Mouse (Mus musculus) embryonic facial prominence, embryonic 14.5 days (tissue): Measurements from ENCODE around the gene 2410004B18Rik. TPM values are rescaled to one million over a fixed set of nuclear protein-coding genes. Genes with fewer than 3 reads are reported as not detected.

ENCODE experiments used
- ATAC-seq: fragments of 200-750 bp; cut with Nextera tagmentation; 2 replicates; pipeline ENCODE4 v1.8.0; 2017; ENCODE audit warnings: low read depth, moderate number of reproducible peaks, moderate TSS enrichment
- DNase-seq: peaks from one replicate; pipeline ENCODE4 v3.0.0-alpha.2; 2015; ENCODE audit warnings: low spot score
- H3K27ac ChIP-seq: fragments of 300-500 bp; sonication (generic); replicated peaks from 2 replicates; pipeline ENCODE4 v1.5.1; 2014; ENCODE audit warnings: low read depth, mild to moderate bottlenecking, low read length, moderate library complexity
- H3K27me3 ChIP-seq: fragments of 300-500 bp; sonication (generic); replicated peaks from 2 replicates; pipeline ENCODE4 v1.6.1; 2014; ENCODE audit warnings: low read length; ENCODE audit not compliant: control insufficient read depth, insufficient read depth
- H3K36me3 ChIP-seq: fragments of 300-500 bp; sonication (generic); 2 replicates; pipeline ENCODE4 v1.6.1; 2014; ENCODE audit warnings: low read length, mixed read lengths; ENCODE audit not compliant: control insufficient read depth, insufficient read depth
- H3K4me1 ChIP-seq: fragments of 300-500 bp; sonication (generic); 2 replicates; pipeline ENCODE4 v1.6.1; 2014; ENCODE audit warnings: antibody characterized with exemption, low read length; ENCODE audit not compliant: control insufficient read depth, insufficient read depth
- H3K4me2 ChIP-seq: fragments of 300-500 bp; sonication (generic); 2 replicates; pipeline ENCODE4 v1.6.1; 2014; ENCODE audit warnings: low read depth, mild to moderate bottlenecking, low read length, moderate library complexity, mixed read lengths
- H3K4me3 ChIP-seq: fragments of 300-500 bp; sonication (generic); 2 replicates; pipeline ENCODE4 v1.5.1; 2014; ENCODE audit warnings: low read depth, mild to moderate bottlenecking, low read length
- H3K9ac ChIP-seq: fragments of 300-500 bp; sonication (generic); 2 replicates; pipeline ENCODE4 v1.6.1; 2014; ENCODE audit warnings: low read depth, mild to moderate bottlenecking, low read length, moderate library complexity, mixed read lengths
- H3K9me3 ChIP-seq: fragments of 300-500 bp; sonication (generic); 2 replicates; pipeline ENCODE4 v1.6.1; 2016; ENCODE audit warnings: low read length; ENCODE audit not compliant: control insufficient read depth
- WGBS: fragments of 180-500 bp; shearing (Covaris S2); extraction: QIAGEN DNeasy Blood & Tissue Kit; methylation state at CpG from one replicate; pipeline ENCODE4 v1.1.7; 2014; 5-methylcytosine and 5-hydroxymethylcytosine counted together
- polyA plus RNA-seq: library from polyadenylated mRNA; unstranded; fragments of >200 nt; fragmentation: Nextera tagmentation; extraction: Ambion mirVana; gene quantifications from 2 replicates; pipeline ENCODE4 v1.2.1, GENCODE M21; 2014

2410004B18Rik gene
- polyA plus RNA-seq = 47.3 and 48.9 TPM in 2 replicates

DNA sequence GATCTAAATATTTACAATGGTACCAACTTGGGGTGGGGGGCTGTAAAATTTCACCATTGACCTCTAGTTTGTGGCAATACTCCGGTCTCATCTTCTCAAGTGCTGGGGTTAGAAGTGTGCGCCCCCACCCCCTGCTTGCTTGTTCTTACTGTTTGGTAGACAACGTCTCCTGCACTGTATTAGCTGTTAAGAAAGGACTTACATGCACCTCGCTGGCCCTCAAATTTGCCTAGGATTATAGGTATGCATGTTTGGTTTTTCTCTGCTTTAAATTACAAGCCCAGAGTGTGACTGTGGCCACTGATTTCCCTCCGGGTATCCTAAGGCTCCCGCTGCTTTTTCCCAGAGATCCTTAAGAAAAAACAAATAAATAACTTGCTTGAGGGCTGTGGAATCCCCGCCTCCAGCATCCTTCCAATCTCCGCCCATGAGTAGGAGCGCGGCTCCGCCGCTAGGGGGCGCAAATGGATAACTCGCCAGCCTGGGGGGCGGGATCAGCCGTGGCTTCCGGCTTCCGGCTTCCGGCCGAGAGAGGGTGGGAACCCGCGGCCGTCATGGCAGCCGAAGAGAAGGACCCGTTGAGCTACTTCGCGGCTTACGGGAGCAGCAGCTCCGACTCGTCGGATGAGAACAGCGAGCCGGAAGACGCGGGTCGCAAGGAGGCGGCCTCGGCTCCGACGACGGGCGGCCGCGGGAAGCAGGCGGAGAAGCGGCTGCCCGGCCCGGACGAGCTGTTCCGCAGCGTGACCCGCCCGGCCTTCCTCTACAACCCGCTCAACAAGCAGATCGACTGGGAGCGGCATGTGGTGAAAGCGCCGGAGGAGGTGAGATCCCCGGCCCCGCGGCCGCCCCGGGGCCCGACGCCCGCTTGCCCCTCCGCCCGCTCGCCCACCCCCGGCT lies at the start of gene 2410004B18Rik:
2410004B18Rik (plus strand) TSS at position 510 of the 900 bp plus-strand sequence.
- H3K4me3 ChIP-seq = peak within 1 kb of the TSS; percentile 98
- H3K9me3 ChIP-seq = no peaks in the 10 kb centered on the region
- 2% methylated on average over 22 of the region's 70 CpGs for WGBS
- H3K4me2 ChIP-seq = peak within 1 kb of the TSS; percentile 62
- no peaks in the 10 kb centered on the region for H3K27me3 ChIP-seq
- DNase-seq = peak; percentile 94
- H3K4me1 ChIP-seq = peaks cover 6% of the 10 kb centered on the region; the same call in 1 of the 2 replicates
- H3K36me3 ChIP-seq = peaks cover 34% of the 10 kb centered on the region
- peak within 1 kb of the TSS; percentile 67 for H3K27ac ChIP-seq
- peak within 1 kb of the TSS; percentile 94 for H3K9ac ChIP-seq
- peak; percentile 94 for ATAC-seq

DNA sequence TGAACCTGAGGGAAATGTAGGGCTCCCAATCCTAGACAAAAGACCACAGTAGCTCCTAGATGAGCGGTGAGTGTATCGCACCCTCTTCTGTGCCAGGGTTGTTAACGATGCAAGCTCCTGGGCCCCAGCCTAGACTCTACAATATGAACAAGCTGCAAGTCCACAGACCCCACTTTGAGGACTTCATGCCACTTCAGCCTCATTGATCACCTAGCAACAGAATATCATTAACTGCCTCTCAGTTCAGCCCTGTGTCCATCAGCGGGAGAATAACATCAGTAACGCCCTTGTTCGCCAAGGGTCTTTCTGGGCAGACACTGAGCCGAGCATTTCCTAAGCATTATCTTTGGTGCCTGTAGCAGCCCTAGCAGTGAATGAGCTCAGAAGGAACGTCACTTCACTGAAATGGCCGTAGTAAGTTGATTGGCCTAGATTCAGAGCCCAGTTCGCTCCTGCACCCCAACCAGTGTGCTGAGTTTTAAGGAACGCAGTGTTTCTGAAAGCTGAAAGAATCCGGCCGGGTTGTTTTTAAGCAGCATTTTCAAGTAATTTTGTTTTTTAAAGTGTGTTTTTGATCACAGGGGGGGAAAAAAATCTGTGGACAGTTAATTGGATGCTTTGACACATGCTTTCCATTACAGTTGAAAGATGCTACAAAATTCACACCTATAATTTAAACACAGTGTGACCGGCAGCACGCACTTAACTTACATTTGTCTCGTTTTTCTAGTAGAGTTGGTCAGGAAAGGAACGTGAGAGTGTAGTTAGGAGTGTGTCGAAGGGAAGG lies 47.3 kb upstream of the 2410004B18Rik start:
- no peak overlapping the region for H3K4me2 ChIP-seq
- no peak overlapping the region for H3K9ac ChIP-seq
- H3K4me3 ChIP-seq = no peak overlapping the region
- H3K27ac ChIP-seq = no peak overlapping the region
- peak; percentile 41; the same call in 1 of the 2 replicates for ATAC-seq
- DNase-seq = no peak
- H3K36me3 ChIP-seq = no peaks in the 10 kb centered on the region
- WGBS = 76% methylated on average over 18 of the region's 18 CpGs
- no peaks in the 10 kb centered on the region for H3K9me3 ChIP-seq
- H3K27me3 ChIP-seq = no peaks in the 10 kb centered on the region
- peaks cover 7% of the 10 kb centered on the region for H3K4me1 ChIP-seq

DNA sequence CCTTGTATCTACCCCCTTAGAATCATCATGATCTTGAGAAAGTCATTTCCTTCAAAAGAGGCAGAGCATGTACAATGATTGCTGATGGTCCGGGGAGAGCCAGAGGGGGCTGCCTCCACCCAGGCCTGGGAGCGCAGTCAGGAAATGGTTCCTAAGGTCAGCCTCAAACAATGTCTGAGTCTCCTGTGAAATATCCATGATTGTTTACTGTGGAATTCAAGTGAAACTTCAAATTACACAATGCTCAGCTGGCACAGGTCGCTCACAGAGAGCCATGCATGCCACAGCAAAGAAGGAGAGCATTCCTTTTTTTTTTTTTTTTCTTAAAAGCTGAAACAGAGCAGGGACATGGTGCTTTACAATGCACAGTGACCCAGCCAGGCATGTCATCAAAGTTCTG lies 45.4 kb upstream of the 2410004B18Rik start:
- ATAC-seq = no peak
- no peak overlapping the region for H3K4me3 ChIP-seq
- no peak overlapping the region for H3K27ac ChIP-seq
- WGBS = 75% methylated on average over 3 of the region's 3 CpGs
- H3K4me2 ChIP-seq = no peak overlapping the region
- H3K27me3 ChIP-seq = no peaks in the 10 kb centered on the region
- no peak overlapping the region for H3K9ac ChIP-seq
- no peak for DNase-seq
- no peaks in the 10 kb centered on the region for H3K9me3 ChIP-seq
- H3K4me1 ChIP-seq = no peaks in the 10 kb centered on the region
- no peaks in the 10 kb centered on the region for H3K36me3 ChIP-seq

DNA sequence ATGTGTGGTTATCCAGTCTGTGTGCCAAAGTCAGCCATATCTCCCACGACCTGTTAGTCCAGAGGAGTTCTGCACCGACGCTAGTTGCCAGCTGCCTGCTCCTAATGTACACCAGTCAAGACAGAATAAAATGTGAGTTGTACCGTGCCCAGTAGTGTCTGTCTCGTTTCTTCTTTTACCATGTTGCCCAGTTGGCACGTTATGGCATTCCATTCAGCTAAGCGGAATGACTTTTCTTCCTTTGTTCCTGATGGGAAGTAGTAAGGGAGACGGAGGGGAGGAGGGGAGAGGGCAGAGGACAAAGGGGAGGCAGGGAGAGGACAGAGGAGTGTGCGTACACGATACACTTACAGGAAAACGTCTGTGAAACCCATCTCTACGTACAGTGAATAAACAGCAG lies 43.7 kb upstream of the 2410004B18Rik start:
- Histone ChIP-seq H3K4me3 (no peak overlapping the region), H3K27ac (no peak overlapping the region), H3K9me3 (no peaks in the 10 kb centered on the region), H3K27me3 (no peaks in the 10 kb centered on the region), H3K9ac (no peak overlapping the region), H3K36me3 (no peaks in the 10 kb centered on the region), H3K4me1 (no peaks in the 10 kb centered on the region), H3K4me2 (no peak overlapping the region)
- WGBS = 78% methylated on average over 12 of the region's 12 CpGs
- no peak for ATAC-seq
- no peak for DNase-seq

DNA sequence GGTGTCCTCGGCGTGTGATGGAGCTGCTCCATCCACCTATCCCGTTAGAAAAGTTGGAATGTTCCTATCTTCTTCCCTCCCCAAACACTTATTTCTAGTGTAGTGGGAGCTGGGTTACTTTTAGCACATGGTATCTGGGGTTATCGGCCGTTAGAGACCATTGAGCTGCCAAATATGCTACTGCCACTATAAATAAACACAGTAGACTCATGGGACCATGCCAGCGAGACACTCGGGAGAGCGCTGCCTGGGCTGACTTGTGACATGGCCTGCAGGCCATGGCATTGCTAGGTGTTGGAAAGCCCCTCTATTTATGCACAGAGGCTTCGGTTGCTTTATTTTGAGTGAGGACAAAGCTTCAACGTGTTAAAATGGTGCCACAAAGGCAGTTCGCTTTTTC lies 40.1 kb upstream of the 2410004B18Rik start:
- Histone ChIP-seq H3K4me2 (no peak overlapping the region), H3K27ac (no peak overlapping the region), H3K4me3 (no peak overlapping the region), H3K27me3 (no peaks in the 10 kb centered on the region), H3K36me3 (no peaks in the 10 kb centered on the region), H3K9ac (no peak overlapping the region), H3K9me3 (no peaks in the 10 kb centered on the region), H3K4me1 (no peaks in the 10 kb centered on the region)
- 78% methylated on average over 11 of the region's 11 CpGs for WGBS
- no peak for DNase-seq
- ATAC-seq = no peak

DNA sequence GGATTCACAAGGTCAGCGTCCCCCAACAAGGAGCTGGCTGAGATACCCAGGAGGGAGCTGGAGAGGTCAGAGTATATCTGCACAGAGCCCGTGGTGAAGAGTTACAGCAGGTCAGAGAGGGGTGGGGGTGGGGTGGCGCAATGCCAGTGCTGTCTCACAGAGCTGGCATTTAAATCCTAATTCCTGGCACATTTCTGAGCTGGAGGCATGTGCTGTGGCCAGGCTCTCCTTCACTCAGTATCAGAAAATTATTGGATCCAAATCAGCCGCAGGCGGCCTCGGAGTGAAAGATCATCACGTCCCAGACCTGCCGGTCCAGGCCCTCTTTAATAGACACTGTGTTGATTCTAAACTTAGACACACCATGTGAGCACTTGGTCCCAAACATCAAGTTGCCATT lies 38.0 kb upstream of the 2410004B18Rik start:
- DNase-seq (no peak), ATAC-seq (no peak)
- no peak overlapping the region for H3K4me2 ChIP-seq
- H3K4me3 ChIP-seq = no peak overlapping the region
- no peaks in the 10 kb centered on the region for H3K36me3 ChIP-seq
- H3K9ac ChIP-seq = no peak overlapping the region
- no peak overlapping the region for H3K27ac ChIP-seq
- H3K27me3 ChIP-seq = no peaks in the 10 kb centered on the region
- no peaks in the 10 kb centered on the region for H3K9me3 ChIP-seq
- no peaks in the 10 kb centered on the region for H3K4me1 ChIP-seq
- whole genome bisulfite sequencing = 77% methylated on average over 8 of the region's 8 CpGs

DNA sequence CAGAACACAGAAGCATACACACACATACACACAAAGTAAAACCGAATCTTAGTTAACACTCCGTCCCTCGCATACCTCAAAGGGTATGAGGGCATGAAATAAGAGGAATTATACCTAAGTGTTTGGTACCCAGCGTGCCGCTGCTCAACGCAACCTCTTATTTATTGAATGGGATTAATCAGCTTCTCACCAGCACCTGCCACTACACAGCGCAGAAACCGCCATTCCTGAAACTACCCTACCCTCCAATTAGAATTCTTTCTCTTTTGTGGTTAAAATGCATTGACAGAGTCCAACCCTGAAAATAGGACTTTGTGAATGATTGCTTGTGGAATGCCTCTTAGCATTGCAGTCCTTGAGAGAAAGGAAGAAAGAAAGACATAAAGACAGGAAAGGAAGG lies 34.3 kb upstream of the 2410004B18Rik start:
- DNase-seq (no peak), ATAC-seq (no peak; the same call in 1 of the 2 replicates)
- WGBS = 86% methylated on average over 8 of the region's 8 CpGs

DNA sequence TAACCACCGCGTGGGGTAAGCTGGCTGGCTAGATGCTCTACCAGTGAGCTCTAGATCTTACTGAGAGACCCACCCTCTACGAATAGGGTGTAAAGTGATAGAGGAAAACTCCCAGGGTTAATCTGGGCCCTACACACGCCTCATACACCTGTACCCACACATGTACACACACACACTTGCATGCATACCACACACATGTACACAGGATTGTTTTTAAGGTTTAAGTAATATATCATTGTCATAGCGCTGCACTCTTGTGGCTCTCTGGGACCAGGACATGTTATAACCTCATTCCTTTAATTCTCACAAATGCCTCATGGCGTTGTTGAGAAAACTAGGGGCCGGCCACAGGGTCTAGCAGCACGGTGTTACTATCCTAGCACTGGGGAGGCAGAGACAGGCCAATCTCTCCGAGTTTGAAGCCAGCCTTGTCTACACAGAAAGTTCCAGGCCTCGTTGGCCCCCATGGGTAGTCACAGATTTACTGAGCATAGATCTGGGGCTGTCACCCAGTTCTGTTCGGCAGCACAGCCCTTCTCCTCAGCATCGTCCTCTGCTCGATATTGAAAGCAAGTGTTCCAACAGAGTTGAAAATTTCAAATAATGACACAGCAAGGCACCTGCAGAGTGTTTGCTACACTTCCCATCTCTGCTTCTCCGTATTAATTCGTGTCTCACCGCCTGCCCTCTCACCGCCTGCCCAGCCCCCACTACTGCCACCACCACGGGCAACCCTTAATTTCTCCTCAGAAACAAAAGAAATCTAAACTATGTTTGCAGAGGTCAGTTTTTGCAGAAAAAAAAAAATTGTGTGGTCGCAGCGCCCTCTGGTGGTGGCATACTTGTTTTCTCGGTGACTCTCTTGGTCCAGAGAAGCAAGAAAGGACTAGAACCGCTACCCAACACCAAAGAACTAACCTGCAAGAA lies 32.7 kb upstream of the 2410004B18Rik start:
- Histone ChIP-seq H3K4me1 (peaks cover 4% of the 10 kb centered on the region; the same call in 1 of the 2 replicates), H3K27me3 (no peaks in the 10 kb centered on the region), H3K4me2 (peak overlapping the region; percentile 50), H3K9me3 (no peaks in the 10 kb centered on the region), H3K4me3 (0 out of 2 replicates have a peak overlapping the region, but pooled peaks have one; percentile 15), H3K27ac (no peak overlapping the region), H3K36me3 (no peaks in the 10 kb centered on the region), H3K9ac (no peak overlapping the region)
- DNase-seq = peak; percentile 75
- WGBS = 50% methylated on average over 22 of the region's 22 CpGs
- no peak for ATAC-seq

More for the DNA sequence above, 34.3 kb upstream of the 2410004B18Rik start:
- Histone ChIP-seq H3K27ac (no peak overlapping the region), H3K4me2 (no peak overlapping the region), H3K9ac (no peak overlapping the region), H3K9me3 (no peaks in the 10 kb centered on the region), H3K4me3 (no peak overlapping the region), H3K27me3 (no peaks in the 10 kb centered on the region), H3K36me3 (no peaks in the 10 kb centered on the region), H3K4me1 (peaks cover 4% of the 10 kb centered on the region; the same call in 1 of the 2 replicates)
